Mouse (Mus musculus) ES-Bruce4 (cell line): ENCODE measurements around the gene Pah.

Experiments used
- CTCF ChIP-seq: IDR thresholded peaks from one replicate; pipeline ENCODE4 v1.8.1; 2011; ENCODE audit warnings: low read depth, low read length
- EP300 ChIP-seq: IDR thresholded peaks from 2 replicates; pipeline ENCODE4 v1.6.1; 2011; ENCODE audit warnings: low read depth, low read length; ENCODE audit not compliant: insufficient read depth
- POLR2A ChIP-seq: IDR thresholded peaks from one replicate; pipeline ENCODE4 v1.8.1; 2011; ENCODE audit warnings: low read length; ENCODE audit not compliant: insufficient read depth

DNA sequence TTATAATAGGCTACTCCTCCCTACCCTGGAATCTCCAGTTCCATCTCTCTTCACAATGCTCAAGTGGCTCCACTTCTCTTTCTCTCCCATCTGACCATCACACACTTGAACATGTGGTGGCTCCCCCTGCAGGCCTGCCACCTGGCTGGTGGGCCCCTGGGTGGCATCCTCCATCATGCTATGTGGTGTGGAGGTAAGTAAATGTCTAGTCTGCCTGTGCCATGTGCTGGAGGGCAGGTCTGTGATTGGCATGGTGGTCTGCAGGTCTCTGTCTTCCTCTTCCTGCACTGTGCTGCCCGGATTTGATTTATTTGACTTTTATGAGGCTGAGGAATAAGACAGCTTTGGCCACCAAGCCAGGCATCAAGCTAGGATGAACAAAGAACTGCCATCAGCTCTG lies 103.6 kb downstream of the Pah start:
- TF ChIP-seq CTCF (no peak), EP300 (no peak), POLR2A (no peak)
